In the genomic region with DNA sequence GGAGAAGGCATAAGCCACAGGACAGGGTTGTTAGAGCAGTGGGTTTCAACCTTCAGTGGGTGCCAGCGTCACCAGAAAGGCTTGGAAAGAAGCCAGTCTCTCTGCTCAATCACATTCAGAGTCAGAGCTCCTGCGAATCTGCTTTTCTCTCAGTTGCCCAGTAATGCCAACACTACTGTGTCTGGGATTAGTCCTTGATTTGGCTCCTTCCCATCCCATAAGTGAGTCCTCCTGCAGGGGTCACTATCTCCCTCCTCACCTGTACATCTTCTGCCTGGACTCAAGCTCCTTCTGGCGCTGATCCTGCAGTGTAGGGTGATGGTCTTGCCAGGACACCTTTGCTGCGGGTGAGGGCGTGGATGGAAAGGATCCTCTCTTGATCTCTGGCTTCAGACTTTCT, we compare ENCODE assay signal across 9 mouse cellular contexts. TPM values are rescaled to one million over a fixed set of nuclear protein-coding genes. Genes with fewer than 3 reads are reported as not detected.
A peak's percentile ranks its signal among the peaks of the same experiment; 100 is the strongest.
DNase-seq lines count a peak whose midpoint lies in the region; ATAC-seq and TF ChIP-seq lines count a peak whose summit lies in the region.
"Had no signal": no experiment of that assay in that cellular context is flagged by ENCODE, and none has a peak within 500 bp of the region (broad histone marks: within the 10 kb centered on the region; RNA-seq: fewer than 3 reads in every experiment).

No protein-coding gene starts in this region.

- H3K4me2 ChIP-seq in embryonic facial prominence, embryonic 14.5 days (ENCODE audit: low read depth, low read length) = peak overlapping the region; percentile 53
- H3K4me2 ChIP-seq in kidney, postnatal 0 days (ENCODE audit: low read length) = peak overlapping the region; percentile 41; the same call in 1 of the 2 replicates
- H3K4me2 ChIP-seq in stomach, embryonic 15.5 days = peak overlapping the region; percentile 49

- no peaks in the 10 kb centered on the region for H3K36me3 ChIP-seq in E14TG2a.4 (ENCODE audit: insufficient read depth, low read length)
- no peaks in the 10 kb centered on the region for H3K36me3 ChIP-seq in embryonic facial prominence, embryonic 14.5 days (ENCODE audit: control insufficient read depth, insufficient read depth, low read length)
- no peaks in the 10 kb centered on the region for H3K36me3 ChIP-seq in kidney, postnatal 0 days (ENCODE audit: insufficient read depth, low read length)
- H3K36me3 ChIP-seq in stomach, embryonic 15.5 days = no peaks in the 10 kb centered on the region

- peak overlapping the region; percentile 63 for H3K4me3 ChIP-seq in E14TG2a.4 (replicated peaks; ENCODE audit: low read length)
- peak overlapping the region; percentile 26 for H3K4me3 ChIP-seq in embryonic facial prominence, embryonic 14.5 days (ENCODE audit: low read depth, low read length)
- no peak overlapping the region for H3K4me3 ChIP-seq in kidney, postnatal 0 days (replicated peaks; ENCODE audit: low read depth, low read length)
- peak overlapping the region; percentile 25 for H3K4me3 ChIP-seq in stomach, embryonic 15.5 days (replicated peaks)

- H3K27ac ChIP-seq in embryonic facial prominence, embryonic 14.5 days (replicated peaks; ENCODE audit: low read depth, low read length) = no peak overlapping the region
- no peak overlapping the region for H3K27ac ChIP-seq in kidney, postnatal 0 days
- no peak overlapping the region for H3K27ac ChIP-seq in stomach, embryonic 15.5 days

- TF ChIP-seq CTCF in E14TG2a.4 (conservative IDR thresholded peaks at IDR 0.05; ENCODE audit: low read length) = no peak
- TF ChIP-seq CTCF in kidney, postnatal 0 days (IDR thresholded peaks at IDR 0.05; ENCODE audit: low read depth) = peak; percentile 55

- peaks cover 34% of the 10 kb centered on the region for H3K27me3 ChIP-seq in E14TG2a.4 (ENCODE audit: insufficient read depth, low read length)
- H3K27me3 ChIP-seq in embryonic facial prominence, embryonic 14.5 days (replicated peaks; ENCODE audit: control insufficient read depth, insufficient read depth, low read length) = peaks cover 33% of the 10 kb centered on the region
- peaks cover 11% of the 10 kb centered on the region for H3K27me3 ChIP-seq in kidney, postnatal 0 days (ENCODE audit: insufficient read depth, low read length)
- peaks cover 17% of the 10 kb centered on the region for H3K27me3 ChIP-seq in stomach, embryonic 15.5 days (replicated peaks)

- H3K9ac ChIP-seq in embryonic facial prominence, embryonic 14.5 days (ENCODE audit: low read depth, low read length) = peak overlapping the region; percentile 45; the same call in 1 of the 2 replicates
- no peak overlapping the region for H3K9ac ChIP-seq in kidney, postnatal 0 days (ENCODE audit: low read depth, low read length)
- H3K9ac ChIP-seq in stomach, embryonic 15.5 days = no peak overlapping the region

- no peak; the same call in 1 of the 2 replicates for ATAC-seq in cerebellum, adult (ENCODE audit: insufficient number of reproducible peaks, low FRiP score, low TSS enrichment)
- no peak for ATAC-seq in embryonic facial prominence, embryonic 14.5 days (ENCODE audit: low read depth)
- ATAC-seq in kidney, postnatal 0 days (replicated peaks; ENCODE audit: low FRiP score, low read depth) = no peak
- ATAC-seq in stomach, embryonic 15.5 days (ENCODE audit: insufficient read depth, low FRiP score, low read depth) = no peak

- WGBS in embryonic facial prominence, embryonic 14.5 days = 4% methylated on average over 5 of the region's 5 CpGs
- 4% methylated on average over 5 of the region's 5 CpGs for WGBS in kidney, postnatal 0 days
- WGBS in stomach, embryonic 15.5 days = 11% methylated on average over 5 of the region's 5 CpGs

- DNase-seq in cerebellum, adult 11 months = peak; percentile 59
- DNase-seq in embryonic facial prominence, embryonic 14.5 days (ENCODE audit: low spot score) = peak; percentile 31
- DNase-seq in kidney, postnatal 0 days (ENCODE audit: low spot score) = peak; percentile 32
- DNase-seq in urinary bladder, postnatal 25 days (ENCODE audit: low spot score) = no peak
- no peak for DNase-seq in frontal cortex, postnatal 14 days (ENCODE audit: low spot score in 2 of 2)

- H3K4me1 ChIP-seq in E14TG2a.4 (replicated peaks; ENCODE audit: low read depth, low read length) = peaks cover 11% of the 10 kb centered on the region
- H3K4me1 ChIP-seq in embryonic facial prominence, embryonic 14.5 days (ENCODE audit: control insufficient read depth, insufficient read depth, low read length) = peaks cover 4% of the 10 kb centered on the region; the same call in 1 of the 2 replicates
- no peaks in the 10 kb centered on the region for H3K4me1 ChIP-seq in kidney, postnatal 0 days (replicated peaks; ENCODE audit: insufficient read depth, low read length)
- H3K4me1 ChIP-seq in stomach, embryonic 15.5 days = 0 out of 2 replicates have a peak, but pooled peaks cover 2% of the 10 kb centered on the region

- no peaks in the 10 kb centered on the region for H3K9me3 ChIP-seq in E14TG2a.4 (ENCODE audit: low read length)
- H3K9me3 ChIP-seq in embryonic facial prominence, embryonic 14.5 days (ENCODE audit: control insufficient read depth, low read length) = no peaks in the 10 kb centered on the region
- H3K9me3 ChIP-seq in kidney, postnatal 0 days (replicated peaks; ENCODE audit: low read length) = no peaks in the 10 kb centered on the region
- H3K9me3 ChIP-seq in stomach, embryonic 15.5 days = no peaks in the 10 kb centered on the region

RNA-seq across cellular contexts. Expression of a gene that starts 0.9 kb away (rescaled TPM):
- 0.22 TPM in 1 of 2 replicates, not detected in the other for polyA plus RNA-seq in embryonic facial prominence, embryonic 14.5 days (2014; fragmentation: Nextera tagmentation; extraction: Ambion mirVana)
- polyA plus RNA-seq in kidney, postnatal 0 days (2015; fragmentation: Nextera tagmentation; extraction: Ambion mirVana) = 0.17 and 0.61 TPM in 2 replicates
- 0.28 and 0.31 TPM in 2 replicates for polyA plus RNA-seq in stomach, embryonic 15.5 days (2015; fragmentation: Nextera tagmentation; extraction: Ambion mirVana)

RNA-seq across cellular contexts. Expression of a gene that starts 40.0 kb away (rescaled TPM):
- polyA plus RNA-seq in embryonic facial prominence, embryonic 14.5 days (2014; fragmentation: Nextera tagmentation; extraction: Ambion mirVana) = 0.62 and 4.8 TPM in 2 replicates
- polyA plus RNA-seq in kidney, postnatal 0 days (2015; fragmentation: Nextera tagmentation; extraction: Ambion mirVana) = 0.27 and 0.36 TPM in 2 replicates
- polyA plus RNA-seq in stomach, embryonic 15.5 days (2015; fragmentation: Nextera tagmentation; extraction: Ambion mirVana) = 4.2 and 11.5 TPM in 2 replicates
- polyA plus RNA-seq: spleen, adult 2 months had no signal

RNA-seq across cellular contexts. Expression of a gene that starts 40.1 kb away (rescaled TPM):
- 0.15 and 0.33 TPM in 2 replicates for polyA plus RNA-seq in embryonic facial prominence, embryonic 14.5 days (2014; fragmentation: Nextera tagmentation; extraction: Ambion mirVana)
- 0.13 and 0.24 TPM in 2 replicates for polyA plus RNA-seq in kidney, postnatal 0 days (2015; fragmentation: Nextera tagmentation; extraction: Ambion mirVana)
- 0.04 TPM in 1 of 2 replicates, not detected in the other for polyA plus RNA-seq in stomach, embryonic 15.5 days (2015; fragmentation: Nextera tagmentation; extraction: Ambion mirVana)

Comparison
In these comparisons a context has a peak if more than half of its experiments do, and no peak if none do; other contexts are left out.
1. DNase-seq: peak in cerebellum, adult 11 months (single experiment), embryonic facial prominence, embryonic 14.5 days (single experiment) and kidney, postnatal 0 days (single experiment); none in urinary bladder, postnatal 25 days (single experiment) and frontal cortex, postnatal 14 days (0 of 2).
2. Peak in every context shown above with its lines, with median percentiles within 50 percentile points of each other: H3K4me2 ChIP-seq.